Mouse (Mus musculus): Measurements from ENCODE around the gene Socs3.

Gene Socs3

GRCm38 (mm10) chr11:117972656-117973558 lies 3.1 kb upstream of the Socs3 start:
- DNase-seq (ENCODE audit: low spot score in 2 of 2): no peak

GRCm38 (mm10) chr11:117971646-117972242 lies 1.9 kb upstream of the Socs3 start:
- no peak for DNase-seq (ENCODE audit: low spot score in 2 of 2)

GRCm38 (mm10) chr11:117971100-117971499 lies 1.3 kb upstream of the Socs3 start:
- DNase-seq (ENCODE audit: low spot score in 2 of 2): no peak

- peak; percentile 82 to 91 for DNase-seq (ENCODE audit: low spot score in 2 of 2)
Measured at GRCm38 (mm10) chr11:117969100-117969944, 525 bp downstream of the Socs3 start.

GRCm38 (mm10) chr11:117968716-117969099 lies 1.1 kb downstream of the Socs3 start:
- DNase-seq (ENCODE audit: low spot score in 2 of 2): peak in 1 of 2 experiments; percentile 36

GRCm38 (mm10) chr11:117968016-117968671 lies 1.7 kb downstream of the Socs3 start:
- peak in 1 of 2 experiments; percentile 59 for DNase-seq (ENCODE audit: low spot score in 2 of 2)

GRCm38 (mm10) chr11:117967249-117968015 lies 2.4 kb downstream of the Socs3 start:
- no peak for DNase-seq (ENCODE audit: low spot score in 2 of 2)

- DNase-seq (ENCODE audit: low spot score in 2 of 2): no peak
Measured at GRCm38 (mm10) chr11:117966506-117967100, 3.2 kb downstream of the Socs3 start.

GRCm38 (mm10) chr11:117965561-117965981 lies 4.3 kb downstream of the Socs3 start:
- DNase-seq (ENCODE audit: low spot score in 2 of 2): no peak

- no peak for DNase-seq (ENCODE audit: low spot score in 2 of 2)
Measured at GRCm38 (mm10) chr11:117965052-117965451, 4.8 kb downstream of the Socs3 start.

- DNase-seq (ENCODE audit: low spot score in 2 of 2): no peak
Measured at GRCm38 (mm10) chr11:117964294-117964693, 5.6 kb downstream of the Socs3 start.

- DNase-seq (ENCODE audit: low spot score in 2 of 2): no peak
Measured at GRCm38 (mm10) chr11:117963872-117964271, 6.0 kb downstream of the Socs3 start.

- DNase-seq (ENCODE audit: low spot score in 2 of 2): peak; percentile 97
Measured at GRCm38 (mm10) chr11:117963091-117963793, 6.6 kb downstream of the Socs3 start.

GRCm38 (mm10) chr11:117962228-117963067 lies 7.4 kb downstream of the Socs3 start:
- DNase-seq (ENCODE audit: low spot score in 2 of 2): no peak

GRCm38 (mm10) chr11:117960601-117961000 lies 9.2 kb downstream of the Socs3 start:
- no peak for DNase-seq (ENCODE audit: low spot score in 2 of 2)

- DNase-seq (ENCODE audit: low spot score in 2 of 2): no peak
Measured at GRCm38 (mm10) chr11:117959741-117960381, 10.0 kb downstream of the Socs3 start.

- DNase-seq (ENCODE audit: low spot score in 2 of 2): no peak
Measured at GRCm38 (mm10) chr11:117959166-117959565, 10.7 kb downstream of the Socs3 start.

GRCm38 (mm10) chr11:117958197-117958596 lies 11.7 kb downstream of the Socs3 start:
- no peak for DNase-seq (ENCODE audit: low spot score in 2 of 2)

Data from right cerebral cortex, adult 2 months (tissue).